Mouse (Mus musculus): ENCODE measurements around the gene Sema6d.

GRCm38 (mm10) chr2:124684481-124684901 lies 594.7 kb downstream of the Sema6d start:
- TF ChIP-seq CTCF (IDR thresholded peaks at IDR 0.05; ENCODE audit: low read depth, low read length) (no peak), POLR2AphosphoS5 (IDR thresholded peaks at IDR 0.05; ENCODE audit: insufficient replicate concordance, low read depth, low read length) (no peak), TAL1 (conservative IDR thresholded peaks at IDR 0.05; ENCODE audit: low read depth, low read length) (no peak), GATA1 (IDR thresholded peaks at IDR 0.05; ENCODE audit: borderline replicate concordance, low read length) (no peak)
